Mouse (Mus musculus) CD4-positive, CD25-positive, alpha-beta regulatory T cell, adult 2 months (primary cell): ENCODE measurements at regions not wholly inside any gene's neighbourhood (a gene's known extent, or its start where the extent isn't known, plus 50 kb on each side); places are given as distances from the start of the nearest gene placed in this dataset.
"Not testable (repeated sequence)": the region's sequence is repeated elsewhere in the genome, so short reads cannot be mapped to it uniquely, and the experiment has no call there.

Experiments
- DNase-seq: peaks from one replicate; pipeline ENCODE4 v3.0.0-alpha.2; 2012; ENCODE audit warnings: low read depth, low spot score

- not testable (repeated sequence) for DNase-seq
Measured at GRCm38 (mm10) chr5:91752846-91753245, 210.0 kb downstream of the Rchy1 start.

- DNase-seq: no peak
Measured at GRCm38 (mm10) chr5:91751168-91751567, 211.7 kb downstream of the Rchy1 start.

- DNase-seq: no peak
Measured at GRCm38 (mm10) chr5:91746077-91746476, 216.8 kb downstream of the Rchy1 start.

GRCm38 (mm10) chr5:91744389-91744788 lies 218.5 kb downstream of the Rchy1 start:
- DNase-seq: no peak

- DNase-seq: no peak
Measured at GRCm38 (mm10) chr5:91740159-91740537, 222.7 kb downstream of the Rchy1 start.

GRCm38 (mm10) chr5:91739433-91740158 lies 222.2 kb downstream of the Parm1 start:
- no peak for DNase-seq

- DNase-seq: no peak
Measured at GRCm38 (mm10) chr5:91732002-91732401, 214.6 kb downstream of the Parm1 start.

- no peak for DNase-seq
Measured at GRCm38 (mm10) chr5:91731155-91731554, 213.7 kb downstream of the Parm1 start.

- DNase-seq: no peak
Measured at GRCm38 (mm10) chr5:91729868-91730267, 212.5 kb downstream of the Parm1 start.

GRCm38 (mm10) chr5:91729415-91729814 lies 212.0 kb downstream of the Parm1 start:
- no peak for DNase-seq

GRCm38 (mm10) chr5:91727448-91727847 lies 210.0 kb downstream of the Parm1 start:
- DNase-seq: no peak

GRCm38 (mm10) chr5:91726118-91726500 lies 208.7 kb downstream of the Parm1 start:
- DNase-seq: no peak

- no peak for DNase-seq
Measured at GRCm38 (mm10) chr5:91725380-91726117, 208.1 kb downstream of the Parm1 start.

- no peak for DNase-seq
Measured at GRCm38 (mm10) chr5:91724881-91725280, 207.5 kb downstream of the Parm1 start.

GRCm38 (mm10) chr5:91723416-91723815 lies 206.0 kb downstream of the Parm1 start:
- DNase-seq: no peak

- no peak for DNase-seq
Measured at GRCm38 (mm10) chr5:91722982-91723381, 205.6 kb downstream of the Parm1 start.

- no peak for DNase-seq
Measured at GRCm38 (mm10) chr5:91722403-91722802, 205.0 kb downstream of the Parm1 start.

GRCm38 (mm10) chr5:91721231-91722096 lies 204.0 kb downstream of the Parm1 start:
- no peak for DNase-seq

- DNase-seq: no peak
Measured at GRCm38 (mm10) chr5:91713020-91713419, 195.6 kb downstream of the Parm1 start.

- DNase-seq: no peak
Measured at GRCm38 (mm10) chr5:91709494-91710286, 192.3 kb downstream of the Parm1 start.

GRCm38 (mm10) chr5:91708149-91708548 lies 190.7 kb downstream of the Parm1 start:
- no peak for DNase-seq
